Mouse (Mus musculus) stomach, postnatal 0 days (tissue): ENCODE results near the gene Palld.

Source experiments
- CTCF ChIP-seq: IDR thresholded peaks from 2 replicates; pipeline ENCODE4 v1.5.1; 2016; ENCODE audit warnings: antibody characterized with exemption, low read depth, mild to moderate bottlenecking, moderate library complexity
- EP300 ChIP-seq: optimal IDR thresholded peaks from 2 replicates; pipeline ENCODE3; 2016; ENCODE audit warnings: antibody characterized with exemption

- TF ChIP-seq CTCF (no peak), EP300 (no peak)
Measured at GRCm38 (mm10) chr8:61665021-61665420, 237.5 kb downstream of the Palld start.
